Mouse (Mus musculus) left cerebral cortex, adult 8-10 months (tissue): ENCODE results near the gene Galns. TPM values are rescaled to one million over a fixed set of nuclear protein-coding genes. Genes with fewer than 3 reads are reported as not detected.
A peak's percentile ranks its signal among the peaks of the same experiment; 100 is the strongest.
"Not testable (repeated sequence)": the region's sequence is repeated elsewhere in the genome, so short reads cannot be mapped to it uniquely, and the experiment has no call there.

Experiments
- DNase-seq, 2 experiments: peaks; one replicate each; pipeline ENCODE4 v3.0.0; 2022; ENCODE audit warnings: low spot score in 2 of 2
- total RNA-seq, 4 experiments: library from RNA; stranded (reverse); gene quantifications; 2 replicates each; pipeline ENCODE4 v1.2.4; 2022

Galns gene
- total RNA-seq, 4 experiments from 2014 or later: 9.3 to 11.5 (median 10.9) TPM

DNA sequence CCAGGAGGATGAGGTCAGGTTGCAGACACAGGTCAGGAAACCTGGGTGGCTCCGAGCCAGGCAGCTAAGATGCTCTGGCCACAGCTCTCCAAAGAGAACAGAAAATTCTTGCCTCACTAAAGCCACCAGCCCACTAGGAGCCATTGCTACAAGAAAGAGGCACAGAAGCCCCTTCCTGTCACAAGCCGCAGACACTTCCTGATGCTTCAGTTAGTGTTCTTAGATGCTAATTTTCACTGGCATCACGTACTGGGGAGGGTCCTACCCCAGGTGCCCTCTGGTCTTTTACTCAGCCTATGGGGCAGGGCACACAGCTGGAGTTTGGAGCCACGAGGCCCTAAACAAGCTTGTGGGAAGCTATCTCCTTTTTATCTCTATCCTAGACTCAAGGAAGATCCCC is 15.2 kb downstream of the Galns start:
- no peak for DNase-seq

DNA sequence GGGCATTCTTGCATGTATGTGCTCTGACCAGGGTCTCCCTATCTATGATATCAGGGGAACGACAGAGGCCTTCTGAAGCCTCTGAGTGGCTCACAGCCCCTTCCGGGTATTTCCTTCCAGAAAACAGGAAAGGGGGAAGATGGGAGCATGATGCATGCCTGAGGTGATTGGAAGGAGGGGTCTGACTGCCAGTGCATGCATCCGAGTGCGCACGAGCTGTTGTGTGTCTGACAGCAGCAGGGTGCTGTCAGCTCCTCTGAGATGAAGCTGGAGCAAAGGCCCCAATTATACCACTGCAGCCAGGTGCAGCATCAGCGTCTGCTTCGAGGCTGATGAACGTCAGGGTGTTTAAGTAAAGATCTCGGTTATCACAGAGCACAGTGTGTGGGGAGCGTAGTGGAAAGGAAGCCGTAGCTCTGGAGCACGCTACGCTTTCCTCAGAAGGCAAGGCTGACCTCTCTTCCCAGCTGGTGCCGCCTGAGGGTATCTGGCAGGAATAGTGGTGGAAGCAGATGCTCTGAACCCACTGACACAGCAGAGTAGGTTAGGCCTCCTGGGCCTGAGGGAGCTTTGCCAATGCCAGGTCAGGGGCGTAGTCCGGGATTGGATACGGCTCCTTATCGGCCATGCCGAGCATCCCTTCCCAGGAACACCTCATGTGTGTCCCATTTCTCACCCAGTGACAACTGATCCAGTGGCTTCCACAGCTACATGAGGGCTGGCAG is 17.3 kb downstream of the Galns start:
- no peak for DNase-seq

DNA sequence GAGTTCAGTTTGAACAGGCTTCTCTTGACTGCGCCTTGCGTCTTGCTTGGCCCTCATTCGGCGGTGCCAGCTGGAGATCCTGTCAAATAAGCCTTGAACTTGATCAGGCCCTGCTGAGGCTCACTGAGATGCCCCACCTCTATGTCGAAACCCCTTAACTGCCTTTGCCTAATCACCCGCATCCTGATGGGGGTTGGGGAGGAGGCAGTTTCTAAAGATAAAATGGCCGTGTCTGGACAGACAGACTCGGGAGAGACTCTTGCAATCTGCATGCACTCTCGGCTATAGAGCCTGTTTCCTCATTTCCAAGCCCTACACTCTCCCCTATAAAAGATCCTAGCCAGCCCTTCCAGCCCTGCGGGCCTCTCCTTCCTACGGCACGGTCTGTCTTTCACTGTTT is 18.0 kb downstream of the Galns start:
- no peak for DNase-seq

DNA sequence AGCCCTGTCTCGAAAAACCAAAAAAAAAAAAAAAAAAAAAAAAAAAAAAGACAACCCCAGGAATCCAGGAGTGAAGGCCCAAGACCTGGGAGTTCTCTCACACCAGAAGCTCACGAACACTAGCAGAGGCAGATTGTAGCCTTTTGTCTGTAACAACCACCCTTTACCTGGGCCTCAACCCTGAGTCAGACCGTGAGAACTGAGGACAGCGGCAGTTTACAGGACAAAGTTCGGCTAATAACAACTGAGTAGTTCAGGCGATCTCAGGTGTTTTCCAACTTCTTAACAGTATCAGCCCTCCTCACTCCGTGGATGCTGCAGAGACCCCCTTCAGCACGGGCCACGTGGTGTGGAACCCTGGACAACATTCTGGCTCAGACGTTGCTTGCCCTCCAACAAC is 24.5 kb downstream of the Galns start:
- DNase-seq: no peak

DNA sequence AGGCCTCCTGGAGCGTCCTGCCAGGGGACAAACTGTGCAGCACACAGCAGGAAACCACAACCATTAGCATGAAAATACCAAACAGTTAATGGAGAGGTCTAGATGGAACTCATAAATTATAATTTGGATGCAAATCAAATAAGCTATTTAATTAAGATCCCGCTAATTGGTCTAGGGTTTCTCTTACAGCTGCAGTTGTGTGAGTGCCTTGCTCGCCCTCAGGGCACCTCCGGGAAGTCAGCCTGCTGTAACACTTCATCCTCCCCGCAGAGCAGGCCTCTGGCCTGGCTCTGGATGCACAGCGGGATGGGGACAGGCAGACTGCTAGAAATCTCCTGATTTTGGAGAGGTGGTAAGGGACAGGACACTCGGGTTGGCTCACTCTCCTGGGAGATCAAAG is 25.1 kb downstream of the Galns start:
- no peak for DNase-seq

DNA sequence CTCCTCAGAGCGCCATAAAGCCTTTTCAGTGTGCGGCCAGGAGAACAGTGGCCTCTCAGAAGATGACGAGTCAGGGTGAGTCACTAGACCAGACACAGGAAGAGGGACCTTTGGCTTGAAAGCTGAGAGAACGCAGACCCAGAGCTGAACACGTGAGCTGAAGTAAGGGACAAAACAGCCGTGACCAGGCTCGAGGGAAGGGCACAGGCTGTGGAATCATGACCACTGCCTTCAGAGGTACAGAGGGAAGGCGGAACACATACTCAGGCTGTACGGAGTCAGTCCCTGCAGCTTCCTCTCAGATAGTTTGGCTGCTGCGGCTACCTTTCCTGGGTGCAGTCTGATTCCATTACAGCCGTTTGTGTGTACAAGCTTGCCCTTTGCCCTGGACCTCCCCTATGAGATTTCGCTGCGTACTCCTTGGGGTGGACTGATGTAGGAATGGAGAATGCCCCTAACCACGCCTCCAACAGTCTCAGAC is 25.8 kb downstream of the Galns start:
- DNase-seq: no peak

DNA sequence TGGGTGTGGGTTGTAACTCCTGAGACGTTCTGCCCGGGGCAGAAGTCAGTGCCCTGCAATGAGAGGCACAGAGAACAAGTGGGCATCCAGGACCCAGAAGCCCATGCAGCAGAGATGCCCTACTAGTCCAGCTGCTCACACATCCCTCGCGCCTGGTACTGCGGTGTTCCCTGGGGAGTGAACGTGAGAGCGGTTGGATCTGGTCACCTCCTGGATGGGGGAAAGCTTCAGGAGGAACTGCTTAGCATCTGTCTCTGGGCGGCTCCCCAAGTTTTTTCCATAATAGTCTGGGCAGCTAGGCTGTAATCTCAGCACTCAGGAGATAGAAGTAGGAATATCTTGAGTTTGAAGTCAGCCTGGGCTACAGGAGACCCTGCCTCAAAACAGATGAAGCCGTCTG is 26.3 kb downstream of the Galns start:
- no peak for DNase-seq

DNA sequence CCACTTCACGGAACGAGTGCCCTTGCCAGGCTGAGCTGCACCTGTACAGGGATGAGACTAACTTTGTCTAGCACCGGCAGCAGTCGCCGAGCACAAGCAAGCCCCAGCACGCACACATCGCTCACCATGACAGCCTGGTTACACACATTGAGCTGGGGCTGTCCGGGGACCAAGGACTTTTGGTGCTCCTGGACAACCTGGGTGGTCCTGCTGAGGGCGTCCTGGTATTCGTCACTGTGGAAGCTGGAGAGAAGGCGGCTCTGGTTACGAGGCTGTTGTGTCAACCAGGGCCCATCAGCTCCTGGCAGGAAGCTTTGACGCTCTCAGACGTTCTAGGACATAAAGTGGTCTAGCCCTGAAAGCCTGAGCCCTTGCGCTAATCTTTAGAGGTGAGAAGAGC is 30.3 kb downstream of the Galns start:
- no peak for DNase-seq

DNA sequence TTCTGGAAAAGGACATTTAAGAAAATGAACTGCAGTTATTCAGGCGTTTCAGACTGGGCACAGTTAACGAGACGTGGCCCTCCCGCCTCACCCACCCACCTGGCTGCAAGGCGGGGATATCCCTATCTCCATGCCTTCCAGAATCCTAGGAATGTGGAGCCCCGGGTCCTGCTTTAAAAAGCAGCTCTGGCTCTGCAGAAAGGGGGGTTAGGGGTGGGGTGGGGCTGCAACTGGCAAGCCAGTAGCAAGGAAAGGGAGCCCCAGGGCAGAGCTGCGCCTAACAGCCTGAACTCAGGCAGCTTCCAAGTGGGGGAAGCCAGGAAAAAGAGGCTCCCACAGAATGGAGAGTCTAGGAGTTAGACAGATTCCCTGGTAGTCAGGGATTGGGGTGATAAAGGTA is 32.1 kb downstream of the Galns start:
- no peak for DNase-seq

DNA sequence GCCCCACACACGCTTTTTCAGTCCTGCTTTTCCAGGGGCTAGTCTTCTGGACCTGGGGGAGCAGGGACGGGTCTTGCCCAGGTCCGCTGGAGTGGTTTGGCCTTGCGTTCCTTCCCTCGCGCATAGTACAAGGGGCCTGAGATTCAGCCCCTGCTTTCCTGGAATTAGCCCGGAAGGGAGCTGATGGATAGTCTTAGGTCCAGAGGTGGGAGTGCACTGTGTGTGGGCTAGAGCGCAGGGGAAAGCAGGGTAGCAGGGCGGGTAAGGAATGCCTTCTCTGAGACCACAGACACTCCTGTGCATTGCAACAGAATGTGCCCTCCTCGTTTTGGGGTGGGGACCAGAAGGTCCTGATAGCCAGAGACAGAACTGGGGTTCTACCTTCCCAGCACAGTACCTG is 34.1 kb downstream of the Galns start:
- DNase-seq: no peak

DNA sequence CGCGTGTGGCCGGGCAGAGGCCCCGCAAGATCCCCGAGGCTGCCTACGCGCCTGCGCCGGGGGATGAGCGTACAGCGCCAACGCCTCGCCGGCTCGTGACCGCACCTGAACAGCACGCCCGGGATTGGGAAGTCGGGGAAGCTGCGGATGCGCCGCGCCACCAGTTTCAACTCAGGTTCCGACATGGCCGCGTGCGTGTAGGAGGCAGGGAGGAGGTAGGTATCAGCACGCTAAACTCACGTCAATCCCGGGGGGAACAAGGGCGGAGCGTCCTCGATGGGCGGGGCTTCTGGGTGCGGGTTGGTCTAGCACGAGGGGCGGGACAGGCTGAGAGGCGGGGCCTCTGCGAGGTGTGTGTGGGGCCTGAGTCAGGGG is 34.6 kb downstream of the Galns start, which contains the start of gene Aprt:
Aprt (minus strand) TSS at position 262 of the 375 bp plus-strand sequence.
- peak; percentile 84 to 94 for DNase-seq

DNA sequence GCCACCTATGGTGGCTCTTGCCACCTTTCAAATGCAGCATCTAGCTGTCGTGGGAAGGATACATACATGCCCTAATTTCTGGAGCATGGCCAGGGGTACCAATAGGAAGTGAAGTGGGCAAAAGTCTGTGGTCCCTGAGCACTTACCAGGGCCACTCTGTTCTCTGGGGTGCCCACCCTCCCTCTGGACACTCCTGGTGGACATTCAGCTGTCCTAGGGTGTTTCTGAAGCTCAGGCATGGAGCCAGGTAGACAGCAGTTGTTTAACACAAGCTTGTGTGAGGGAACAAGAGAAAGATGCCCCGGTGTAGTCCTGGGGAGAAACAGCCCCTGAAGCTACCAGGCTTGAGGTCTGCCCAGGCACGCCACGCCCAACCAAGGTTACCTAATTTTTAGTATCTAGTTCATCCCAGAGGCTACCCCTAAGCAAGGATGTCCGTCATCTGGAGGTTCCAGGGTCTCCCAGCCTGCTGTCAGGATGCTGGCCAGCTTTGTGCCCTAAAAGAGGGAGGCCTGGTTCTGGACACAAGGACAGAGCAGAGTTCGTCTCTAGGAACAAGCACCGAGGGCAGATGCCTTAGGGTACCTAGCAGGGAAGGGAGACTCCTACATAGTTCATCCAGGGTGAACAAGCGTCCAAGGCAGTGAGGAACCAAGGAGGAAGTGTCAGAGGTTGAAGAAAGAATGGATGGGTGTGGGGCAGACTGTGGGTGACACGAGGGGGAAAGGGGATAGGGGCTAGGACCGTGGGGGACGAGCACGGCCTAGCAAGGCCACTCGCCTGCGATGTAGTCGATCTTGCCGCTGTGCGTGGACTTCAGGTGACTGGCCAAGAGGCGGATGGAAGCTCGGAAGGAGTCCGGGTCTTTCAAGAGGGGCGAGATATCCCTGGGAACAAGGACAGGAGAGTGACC is 35.3 kb downstream of the Galns start:
- no peak for DNase-seq

DNA sequence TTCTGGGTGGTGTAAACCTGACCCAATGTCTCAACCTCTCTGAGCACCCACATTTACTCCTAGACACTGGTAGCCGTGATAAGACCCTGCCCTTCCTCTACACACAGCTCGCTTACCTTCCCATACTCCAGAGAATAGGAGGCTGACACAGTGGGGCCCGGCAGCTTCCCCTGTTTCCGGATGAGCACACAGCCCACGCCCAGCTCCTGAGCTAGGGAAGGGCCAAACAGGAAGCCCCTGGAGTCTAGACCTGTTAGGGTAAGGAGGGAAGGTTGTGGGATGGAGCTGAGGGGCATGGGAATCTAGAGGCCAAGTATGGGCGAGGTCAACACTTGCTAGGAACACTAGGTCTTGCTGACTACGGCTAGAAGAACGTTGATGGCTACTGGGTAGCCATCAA is 36.0 kb downstream of the Galns start:
- no peak for DNase-seq

DNA sequence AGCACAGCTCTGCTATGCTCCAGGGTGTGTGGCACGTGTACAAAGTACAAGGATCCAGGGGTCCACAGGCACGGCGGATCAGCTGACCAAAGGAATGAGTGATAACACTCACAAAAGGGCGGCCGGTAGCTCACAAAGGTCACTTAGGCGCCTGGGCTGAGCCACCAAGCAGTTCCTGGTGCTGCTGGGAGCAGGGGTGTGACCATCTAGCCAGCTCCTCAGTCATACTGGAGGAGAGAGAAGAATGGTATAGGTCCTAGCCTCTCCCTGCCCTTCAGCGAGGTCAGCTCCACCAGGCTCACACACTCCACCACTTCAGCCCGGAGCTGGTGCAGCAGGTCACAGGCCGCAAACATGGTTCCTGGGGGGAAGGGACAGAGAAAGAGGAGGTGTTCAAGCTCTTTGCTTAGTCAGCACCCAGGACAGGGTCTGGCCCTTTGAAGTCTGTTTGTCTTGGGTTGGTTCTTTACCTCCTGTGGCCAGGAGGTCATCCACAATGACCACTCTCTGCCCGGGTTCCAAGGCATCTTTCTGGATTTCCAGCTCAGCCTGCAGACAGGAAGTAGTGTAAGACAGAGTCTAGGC is 36.5 kb downstream of the Galns start:
- DNase-seq: no peak

DNA sequence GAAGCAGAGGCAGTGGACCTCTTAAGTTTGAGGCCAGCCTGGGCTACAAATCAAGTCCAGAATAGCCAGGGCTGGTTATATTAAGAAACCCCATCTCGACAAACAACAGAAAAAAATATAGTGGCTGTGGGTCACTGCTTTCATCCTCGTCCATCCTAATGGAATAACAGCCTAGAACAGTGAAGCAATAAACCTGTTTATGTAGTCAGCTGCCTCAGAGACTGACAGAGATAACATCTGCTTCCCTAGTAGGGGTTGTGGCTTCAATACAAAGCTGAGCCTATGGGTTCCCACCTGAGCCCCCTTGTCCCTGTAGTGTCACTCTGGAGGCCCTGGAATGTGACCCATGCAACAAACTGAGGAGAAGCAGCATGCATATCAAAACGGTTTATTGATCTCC is 37.0 kb downstream of the Galns start:
- no peak for DNase-seq

DNA sequence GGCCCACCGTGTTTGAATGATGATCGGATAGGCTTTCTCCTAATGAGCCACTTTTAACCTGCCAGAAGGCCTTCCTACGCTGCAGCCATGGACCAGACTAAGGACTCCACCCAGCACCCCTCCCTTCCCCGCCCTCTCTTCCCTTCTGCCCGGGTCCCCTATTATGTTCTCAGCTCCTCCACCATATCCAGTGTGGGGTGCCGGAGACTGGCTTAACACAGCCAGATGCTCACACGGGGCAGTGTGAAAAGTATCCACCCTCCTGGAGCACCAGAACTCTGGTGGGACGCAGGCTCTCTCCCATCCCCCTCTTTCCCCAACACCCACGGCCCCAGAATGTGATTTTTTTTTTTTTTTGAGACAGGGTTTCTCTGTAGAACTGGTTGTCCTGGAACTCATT is 37.7 kb downstream of the Galns start:
- no peak for DNase-seq

DNA sequence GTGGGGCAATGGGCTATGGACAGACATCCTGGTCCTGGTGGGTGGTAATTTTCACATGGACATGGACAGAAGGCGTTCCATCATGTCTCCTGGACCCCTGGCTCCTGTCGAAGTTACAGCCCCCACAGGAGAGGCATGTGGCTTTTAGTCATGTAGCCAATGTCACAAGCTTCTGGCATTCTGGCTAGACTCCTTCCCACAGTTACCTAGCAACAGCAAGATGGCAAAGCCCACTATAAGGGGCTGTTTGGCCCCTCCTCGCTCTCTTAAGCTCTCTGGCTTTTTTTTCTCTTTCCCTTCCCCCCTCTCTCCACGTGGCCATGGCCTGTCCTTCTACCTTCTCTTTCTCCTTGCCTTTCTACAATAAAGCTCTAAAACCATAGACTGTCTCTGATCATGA is 38.1 kb downstream of the Galns start:
- DNase-seq: not testable (repeated sequence)

DNA sequence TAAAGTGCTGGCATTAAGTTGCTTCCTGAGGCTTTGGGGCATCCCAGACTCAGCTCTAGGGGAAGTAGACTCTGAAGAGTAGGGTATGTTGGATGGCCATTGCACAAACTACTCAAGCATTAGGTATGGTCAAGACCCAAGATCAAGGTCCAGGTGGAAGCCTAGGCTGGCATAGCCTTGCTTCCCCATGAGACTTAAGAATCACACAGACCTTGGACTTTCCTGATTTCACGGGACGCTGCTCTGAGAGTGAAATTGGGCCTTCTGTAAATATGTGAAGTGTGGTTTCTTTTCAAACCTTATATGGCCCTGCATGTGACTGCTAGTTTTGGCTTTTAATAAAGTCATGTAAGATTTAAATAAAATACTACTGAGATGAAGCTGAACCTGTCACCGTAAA is 38.5 kb downstream of the Galns start:
- DNase-seq: no peak

DNA sequence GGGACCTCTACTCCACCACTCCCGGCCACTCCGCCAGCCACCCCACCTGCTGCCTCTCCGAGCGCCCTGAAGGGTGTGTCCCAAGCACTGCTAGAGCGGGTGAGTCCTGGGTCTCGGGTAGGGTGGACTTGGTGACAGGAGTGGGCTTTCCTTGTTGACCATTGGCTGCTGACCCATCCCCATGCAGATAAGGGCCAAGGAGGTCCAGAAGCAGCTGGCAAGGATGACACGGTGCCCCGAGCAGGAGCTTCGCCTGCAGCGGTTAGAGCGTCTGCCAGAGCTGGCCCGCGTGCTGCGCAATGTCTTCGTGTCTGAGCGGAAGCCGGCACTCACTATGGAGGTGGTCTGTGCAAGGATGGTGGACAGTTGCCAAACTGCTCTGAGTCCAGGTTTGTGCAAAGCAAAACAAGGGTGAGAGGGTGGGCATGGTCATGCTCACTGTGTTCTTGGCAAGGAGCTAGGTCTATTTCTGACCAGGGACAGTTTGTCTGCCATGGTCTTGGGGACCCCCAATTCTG is 39.5 kb downstream of the Galns start:
- no peak for DNase-seq

DNA sequence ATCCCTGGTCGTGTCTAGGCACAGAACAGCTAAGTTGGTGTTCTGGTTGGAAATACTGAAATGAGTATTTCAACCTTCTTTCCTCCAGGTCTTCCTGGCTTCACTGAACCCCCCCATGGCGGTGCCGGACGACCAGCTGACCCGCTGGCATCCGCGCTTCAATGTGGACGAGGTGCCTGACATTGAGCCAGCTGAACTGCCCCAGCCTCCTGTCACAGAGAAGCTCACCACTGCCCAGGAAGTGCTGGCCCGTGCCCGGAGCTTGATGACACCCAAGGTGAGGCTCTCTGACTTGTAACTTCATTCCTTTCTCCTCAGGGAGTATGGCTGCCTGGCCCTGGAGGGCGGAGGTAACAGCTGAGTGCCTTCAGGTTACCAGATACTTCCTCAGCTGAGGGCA is 40.1 kb downstream of the Galns start:
- DNase-seq: no peak

DNA sequence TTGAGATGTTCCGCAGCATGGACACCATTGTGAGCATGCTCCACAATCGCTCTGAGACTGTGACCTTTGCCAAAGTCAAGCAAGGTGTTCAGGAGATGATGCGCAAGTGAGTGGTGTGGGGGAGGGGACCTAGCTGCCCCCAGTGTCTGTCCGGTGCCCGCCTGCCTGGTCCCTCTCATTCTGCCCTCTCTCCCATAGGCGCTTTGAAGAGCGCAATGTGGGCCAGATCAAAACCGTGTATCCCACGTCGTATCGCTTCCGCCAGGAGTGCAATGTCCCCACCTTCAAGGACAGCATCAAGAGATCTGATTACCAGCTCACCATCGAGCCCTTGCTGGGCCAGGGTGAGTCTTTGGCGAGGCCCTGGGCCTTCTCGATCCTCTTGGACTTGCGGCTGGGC is 41.3 kb downstream of the Galns start:
- no peak for DNase-seq

DNA sequence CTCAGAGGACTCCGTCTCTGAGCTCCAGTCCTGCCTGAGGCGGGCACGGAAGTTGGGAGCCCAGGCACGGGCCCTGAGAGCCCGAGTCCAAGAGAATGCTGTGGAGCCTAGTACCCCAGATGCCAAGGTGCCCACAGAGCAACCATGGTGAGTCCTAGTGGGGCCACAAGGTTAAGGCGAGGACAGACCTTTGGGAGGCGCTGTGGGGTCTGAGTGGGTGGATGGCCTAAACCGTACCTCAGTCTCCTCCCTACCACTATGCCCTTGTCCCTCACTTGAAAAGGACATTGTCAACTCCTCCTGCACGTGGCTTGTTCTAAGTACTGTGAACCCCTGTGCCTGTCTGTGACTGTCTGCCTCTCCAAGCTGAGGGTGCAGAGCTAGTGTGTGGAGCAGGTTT is 41.9 kb downstream of the Galns start:
- DNase-seq: no peak
